ENCODE assay signal across 8 mouse cellular contexts in the genomic region with DNA sequence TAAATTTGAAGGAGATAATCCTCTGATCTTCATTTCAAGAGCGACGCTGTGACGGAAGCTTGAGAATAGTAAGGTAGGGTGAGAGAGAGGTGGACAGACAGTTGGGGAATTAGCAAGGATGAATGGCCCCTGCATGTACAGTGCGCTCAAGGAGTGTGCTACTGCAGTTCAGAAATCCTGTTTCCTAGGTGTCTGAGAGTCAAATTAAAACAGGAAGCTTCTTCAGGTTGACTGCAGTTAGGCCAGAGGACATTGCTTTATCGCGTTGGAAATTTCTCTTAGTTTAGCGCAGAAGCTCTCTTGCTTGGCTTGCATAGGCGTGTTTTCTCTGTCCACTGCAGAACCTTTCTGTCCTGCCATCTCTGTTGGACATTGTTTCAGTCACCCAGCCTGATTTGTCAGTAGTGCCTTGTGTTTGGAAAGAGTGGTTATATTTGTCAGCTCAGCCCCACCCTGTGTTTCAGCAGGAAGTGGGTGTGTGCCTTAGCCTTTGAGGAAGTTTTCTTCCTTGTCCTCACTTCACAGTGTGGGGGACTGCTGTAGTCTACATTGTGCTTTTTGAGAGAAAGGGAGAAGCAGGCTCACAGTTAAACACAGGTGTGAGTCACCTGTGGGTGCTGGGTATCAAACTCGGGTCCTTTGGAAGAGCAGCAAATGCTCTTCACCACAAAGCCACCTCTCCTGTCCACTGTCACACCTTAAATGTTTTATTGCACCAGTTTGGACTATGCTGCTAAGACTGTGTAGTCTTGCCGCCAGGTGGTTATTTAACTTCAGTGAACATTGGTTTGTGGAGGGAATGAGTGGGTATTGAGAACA. TPM values are rescaled to one million over a fixed set of nuclear protein-coding genes. Genes with fewer than 3 reads are reported as not detected.
A peak's percentile ranks its signal among the peaks of the same experiment; 100 is the strongest.
DNase-seq lines count a peak whose midpoint lies in the region; ATAC-seq and TF ChIP-seq lines count a peak whose summit lies in the region.

No protein-coding gene starts in this region.

- H3K27me3 ChIP-seq in kidney, embryonic 15.5 days, result no peaks in the 10 kb centered on the region
- no peaks in the 10 kb centered on the region for H3K27me3 ChIP-seq in intestine, postnatal 0 days (replicated peaks; ENCODE audit: control insufficient read depth, insufficient read depth, low read length)
- H3K27me3 ChIP-seq in hindbrain, embryonic 12.5 days, result no peaks in the 10 kb centered on the region

- H3K36me3 ChIP-seq in kidney, embryonic 15.5 days, result peaks cover 32% of the 10 kb centered on the region
- H3K36me3 ChIP-seq in intestine, postnatal 0 days (ENCODE audit: control insufficient read depth, insufficient read depth), result peaks cover 5% of the 10 kb centered on the region; the same call in 1 of the 2 replicates
- no peaks in the 10 kb centered on the region for H3K36me3 ChIP-seq in hindbrain, embryonic 12.5 days

- no peak overlapping the region for H3K4me3 ChIP-seq in kidney, embryonic 15.5 days (replicated peaks)
- H3K4me3 ChIP-seq in bone marrow macrophage, adult 2 months (ENCODE audit: insufficient read depth, low read length), result peak overlapping the region; percentile 47
- no peak overlapping the region for H3K4me3 ChIP-seq in intestine, postnatal 0 days (ENCODE audit: low read depth, low read length)
- H3K4me3 ChIP-seq in hindbrain, embryonic 12.5 days, result no peak overlapping the region

- no peak for TF ChIP-seq POLR2A in bone marrow macrophage, adult 2 months (IDR thresholded peaks at IDR 0.05; ENCODE audit: borderline replicate concordance, low read depth, low read length)

- H3K27ac ChIP-seq in kidney, embryonic 15.5 days, result peak overlapping the region; percentile 67
- peak overlapping the region; percentile 99 for H3K27ac ChIP-seq in bone marrow macrophage, adult 2 months (ENCODE audit: insufficient read depth, low read depth, low read length)
- H3K27ac ChIP-seq in intestine, postnatal 0 days (ENCODE audit: low read depth, low read length), result peak overlapping the region; percentile 42
- H3K27ac ChIP-seq in hindbrain, embryonic 12.5 days, result no peak overlapping the region

- H3K4me2 ChIP-seq in kidney, embryonic 15.5 days, result no peak overlapping the region
- peak overlapping the region; percentile 10; the same call in 1 of the 2 replicates for H3K4me2 ChIP-seq in intestine, postnatal 0 days (replicated peaks; ENCODE audit: low read depth)
- H3K4me2 ChIP-seq in hindbrain, embryonic 12.5 days (replicated peaks), result no peak overlapping the region

- 77% methylated on average over 10 of the region's 10 CpGs for WGBS in kidney, embryonic 15.5 days
- WGBS in intestine, postnatal 0 days, result 53% methylated on average over 10 of the region's 10 CpGs
- 86% methylated on average over 10 of the region's 10 CpGs for WGBS in hindbrain, embryonic 12.5 days

- ATAC-seq in kidney, embryonic 15.5 days (replicated peaks; ENCODE audit: low FRiP score), result no peak
- peak; percentile 84 for ATAC-seq in intestine, postnatal 0 days
- ATAC-seq in hindbrain, embryonic 12.5 days (ENCODE audit: low FRiP score), result no peak

- H3K4me1 ChIP-seq in kidney, embryonic 15.5 days, result peaks cover 44% of the 10 kb centered on the region
- H3K4me1 ChIP-seq in bone marrow macrophage, adult 2 months (ENCODE audit: control insufficient read depth, insufficient read depth, low read length), result peaks cover 51% of the 10 kb centered on the region
- peaks cover 16% of the 10 kb centered on the region for H3K4me1 ChIP-seq in intestine, postnatal 0 days (replicated peaks; ENCODE audit: control insufficient read depth, insufficient read depth, low read length)
- H3K4me1 ChIP-seq in hindbrain, embryonic 12.5 days, result peaks cover 5% of the 10 kb centered on the region; the same call in 1 of the 2 replicates

- no peak for DNase-seq in kidney, postnatal 4 days
- peak; percentile 64 to 74 for DNase-seq in monocyte, adult 2 months (ENCODE audit: low read depth in 1 of 2, low spot score in 2 of 2)
- DNase-seq in neural tube, embryonic 10.5 days (ENCODE audit: extremely low spot score, low spot score), result no peak
- no peak for DNase-seq in right cerebral cortex, postnatal 4 days

- H3K9ac ChIP-seq in kidney, embryonic 15.5 days, result no peak overlapping the region
- no peak overlapping the region for H3K9ac ChIP-seq in intestine, postnatal 0 days (ENCODE audit: low read depth, low read length)
- no peak overlapping the region for H3K9ac ChIP-seq in hindbrain, embryonic 12.5 days

- no peak for TF ChIP-seq CTCF in bone marrow macrophage, adult 2 months (IDR thresholded peaks at IDR 0.05; ENCODE audit: low read depth, low read length)
- TF ChIP-seq CTCF in intestine, postnatal 0 days (IDR thresholded peaks at IDR 0.05; ENCODE audit: low read depth), result peak; percentile 23; the same call in 1 of the 2 replicates

- no peaks in the 10 kb centered on the region for H3K9me3 ChIP-seq in kidney, embryonic 15.5 days (replicated peaks)
- H3K9me3 ChIP-seq in intestine, postnatal 0 days (ENCODE audit: control insufficient read depth), result no peaks in the 10 kb centered on the region
- no peaks in the 10 kb centered on the region for H3K9me3 ChIP-seq in hindbrain, embryonic 12.5 days (replicated peaks)

RNA-seq across cellular contexts. Expression of gene Wasf2, which starts 39.1 kb away (rescaled TPM):
- 107 and 109 TPM in 2 replicates for polyA plus RNA-seq in kidney, embryonic 15.5 days (2015; fragmentation: Nextera tagmentation; extraction: Ambion mirVana)
- polyA plus RNA-seq in bone marrow macrophage, adult 2 months (2012; ENCODE audit: insufficient read depth, insufficient read length, missing spikeins), result 133 and 150 TPM in 2 replicates
- polyA plus RNA-seq in intestine, postnatal 0 days (2015; fragmentation: Nextera tagmentation; extraction: Ambion mirVana), result 64.6 and 68.4 TPM in 2 replicates
- 49.0 and 49.1 TPM in 2 replicates for polyA plus RNA-seq in hindbrain, embryonic 12.5 days (2016; fragmentation: Nextera tagmentation; extraction: Ambion mirVana)

RNA-seq across cellular contexts. Expression of gene Cd164l2, which starts 42.5 kb away (rescaled TPM):
- 7.8 and 8.2 TPM in 2 replicates for polyA plus RNA-seq in kidney, embryonic 15.5 days (2015; fragmentation: Nextera tagmentation; extraction: Ambion mirVana)
- not detected in 2 replicates for polyA plus RNA-seq in bone marrow macrophage, adult 2 months (2012; ENCODE audit: insufficient read depth, insufficient read length, missing spikeins)
- polyA plus RNA-seq in intestine, postnatal 0 days (2015; fragmentation: Nextera tagmentation; extraction: Ambion mirVana), result 0.58 and 0.94 TPM in 2 replicates
- polyA plus RNA-seq in hindbrain, embryonic 12.5 days (2016; fragmentation: Nextera tagmentation; extraction: Ambion mirVana), result 2.0 and 2.3 TPM in 2 replicates

RNA-seq across cellular contexts. Expression of gene Gpr3, which starts 42.9 kb away (rescaled TPM):
- 0.09 and 0.12 TPM in 2 replicates for polyA plus RNA-seq in kidney, embryonic 15.5 days (2015; fragmentation: Nextera tagmentation; extraction: Ambion mirVana)
- polyA plus RNA-seq in bone marrow macrophage, adult 2 months (2012; ENCODE audit: insufficient read depth, insufficient read length, missing spikeins), result not detected in 2 replicates
- polyA plus RNA-seq in intestine, postnatal 0 days (2015; fragmentation: Nextera tagmentation; extraction: Ambion mirVana), result 0.05 TPM in 1 of 2 replicates, not detected in the other
- polyA plus RNA-seq in hindbrain, embryonic 12.5 days (2016; fragmentation: Nextera tagmentation; extraction: Ambion mirVana), result 0.08 and 0.35 TPM in 2 replicates

Comparison
In these comparisons a context has a peak if more than half of its experiments do, and no peak if none do; other contexts are left out.
1. DNase-seq: peak in monocyte, adult 2 months (2 of 2); none in kidney, postnatal 4 days (0 of 2), neural tube, embryonic 10.5 days (single experiment) and right cerebral cortex, postnatal 4 days (single experiment).